Mouse (Mus musculus): ENCODE measurements around the gene Zfp865.
"Not testable (repeated sequence)": the region's sequence is repeated elsewhere in the genome, so short reads cannot be mapped to it uniquely, and the experiment has no call there.

Zfp865 gene

GRCm38 (mm10) chr7:5020000-5020681 lies at the start of gene Zfp865, which contains the start of gene Ccdc106:
Gene Zfp865, plus strand, starts transcription at chr7:5020376.
Gene Ccdc106, plus strand, starts transcription at chr7:5020553.
- peak; percentile 98 to 99 for DNase-seq (ENCODE audit: low spot score in 2 of 2)

DNA sequence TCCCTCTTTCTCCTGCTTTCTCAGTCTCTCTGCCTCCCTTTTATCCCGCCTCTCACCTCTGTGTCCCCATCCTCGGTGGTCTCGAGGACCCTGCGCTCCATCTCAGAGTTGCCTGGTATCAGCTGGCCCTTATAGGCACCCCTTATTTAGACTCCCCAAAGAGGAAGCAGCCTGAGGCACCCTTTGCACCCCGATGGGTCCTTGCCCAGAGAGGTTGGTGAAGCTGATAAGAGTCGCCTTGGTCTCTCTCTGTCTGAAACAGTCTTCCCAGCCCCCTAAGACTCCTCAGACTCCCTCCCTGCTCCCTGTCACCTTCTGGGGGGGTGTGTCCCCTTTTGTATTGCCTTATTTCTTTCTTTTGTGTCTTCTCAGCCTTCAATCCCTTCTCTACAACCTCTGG lies 49.1 kb upstream of the Zfp865 start, which contains the start of gene Sbk3:
Sbk3 (minus strand) TSS at position 101 of the 400 bp plus-strand sequence.
- DNase-seq (ENCODE audit: low spot score in 2 of 2): no peak

GRCm38 (mm10) chr7:4971710-4972109 lies 48.5 kb upstream of the Zfp865 start:
- DNase-seq (ENCODE audit: low spot score in 2 of 2): no peak

GRCm38 (mm10) chr7:4972321-4973047 lies 47.7 kb upstream of the Zfp865 start:
- no peak for DNase-seq (ENCODE audit: low spot score in 2 of 2)

GRCm38 (mm10) chr7:4975455-4975854 lies 44.7 kb upstream of the Zfp865 start:
- no peak for DNase-seq (ENCODE audit: low spot score in 2 of 2)

DNA sequence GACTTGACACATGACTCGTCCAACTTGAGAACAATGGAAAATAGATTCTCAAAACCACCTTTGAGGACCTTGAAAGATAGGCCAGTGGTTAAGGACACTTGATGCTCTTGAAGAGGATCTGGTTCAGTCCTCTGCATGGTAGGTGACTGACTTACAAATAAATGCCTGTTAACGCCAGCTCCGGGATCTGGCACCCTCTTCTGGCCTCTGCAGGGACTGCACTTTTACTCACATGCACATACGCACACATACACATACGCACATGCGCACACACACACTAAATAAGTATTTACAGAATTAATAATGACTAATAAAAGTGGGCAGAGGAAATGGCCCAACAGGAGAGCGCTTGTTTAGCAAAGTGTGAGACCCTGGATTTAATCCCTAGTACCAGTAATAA lies 43.3 kb upstream of the Zfp865 start:
- DNase-seq (ENCODE audit: low spot score in 2 of 2): no peak

DNA sequence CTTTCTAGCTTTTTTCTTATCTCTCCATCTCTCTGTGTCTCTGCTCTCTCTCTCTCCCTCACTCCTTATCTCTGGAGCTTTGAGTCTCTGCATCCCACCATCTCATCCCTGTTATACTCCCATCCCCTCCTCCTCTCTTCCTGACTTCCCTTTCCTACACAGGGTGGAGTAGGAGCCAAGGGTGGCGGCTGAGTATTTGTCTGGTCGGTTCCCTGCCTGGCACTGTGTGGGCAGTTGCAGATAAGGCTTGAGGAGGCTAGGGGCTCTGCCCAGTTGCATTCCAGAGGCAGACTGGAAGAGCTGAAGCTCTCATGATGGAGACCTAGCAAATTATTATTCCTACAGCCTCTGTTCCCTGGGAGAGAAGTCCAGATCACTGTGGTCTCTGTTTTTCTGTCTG lies 31.9 kb upstream of the Zfp865 start:
- no peak for DNase-seq (ENCODE audit: low spot score in 2 of 2)

- DNase-seq (ENCODE audit: low spot score in 2 of 2): no peak
These were observed 26.7 kb upstream of the Zfp865 start for GRCm38 (mm10) chr7:4993347-4993998.

DNA sequence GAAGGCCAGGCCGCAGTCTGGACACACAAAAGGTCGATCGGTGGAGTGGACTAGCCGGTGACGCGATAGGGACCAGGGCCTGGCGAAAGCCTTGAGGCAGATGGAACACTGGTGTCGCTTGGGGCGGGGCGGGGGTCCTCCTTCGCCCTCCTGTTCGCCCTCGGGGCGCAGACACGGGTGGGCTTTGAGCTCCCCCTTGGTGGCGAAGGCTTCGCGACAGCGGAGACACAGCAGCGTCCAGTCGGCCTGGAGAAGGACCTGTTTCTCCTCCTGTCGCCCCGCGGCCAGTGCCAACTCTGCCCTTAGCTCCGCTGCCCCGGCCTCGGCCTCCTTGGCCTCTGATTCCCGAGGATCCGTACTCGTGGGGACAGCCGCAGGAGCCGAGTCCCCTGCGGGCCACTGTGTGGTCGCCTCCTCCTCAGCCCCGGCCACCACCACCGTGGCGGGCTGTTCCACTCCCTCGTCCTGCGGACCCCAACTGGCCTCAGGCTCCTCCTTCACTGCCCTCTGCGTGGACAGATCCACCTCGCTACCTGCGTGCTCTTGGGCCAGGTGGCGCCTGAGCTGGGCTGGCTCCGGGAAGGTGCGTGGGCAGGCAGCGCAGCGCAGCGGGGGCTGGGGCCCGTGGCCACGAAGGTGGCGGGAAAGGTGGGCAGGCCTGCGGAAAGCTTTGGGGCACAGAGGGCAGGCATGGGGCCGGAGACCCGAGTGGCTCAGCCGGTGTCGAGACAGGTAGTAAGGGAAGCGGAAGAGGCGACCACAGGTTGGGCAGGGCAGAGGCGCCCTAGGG lies 26.0 kb upstream of the Zfp865 start:
- DNase-seq (ENCODE audit: low spot score in 2 of 2): no peak

DNA sequence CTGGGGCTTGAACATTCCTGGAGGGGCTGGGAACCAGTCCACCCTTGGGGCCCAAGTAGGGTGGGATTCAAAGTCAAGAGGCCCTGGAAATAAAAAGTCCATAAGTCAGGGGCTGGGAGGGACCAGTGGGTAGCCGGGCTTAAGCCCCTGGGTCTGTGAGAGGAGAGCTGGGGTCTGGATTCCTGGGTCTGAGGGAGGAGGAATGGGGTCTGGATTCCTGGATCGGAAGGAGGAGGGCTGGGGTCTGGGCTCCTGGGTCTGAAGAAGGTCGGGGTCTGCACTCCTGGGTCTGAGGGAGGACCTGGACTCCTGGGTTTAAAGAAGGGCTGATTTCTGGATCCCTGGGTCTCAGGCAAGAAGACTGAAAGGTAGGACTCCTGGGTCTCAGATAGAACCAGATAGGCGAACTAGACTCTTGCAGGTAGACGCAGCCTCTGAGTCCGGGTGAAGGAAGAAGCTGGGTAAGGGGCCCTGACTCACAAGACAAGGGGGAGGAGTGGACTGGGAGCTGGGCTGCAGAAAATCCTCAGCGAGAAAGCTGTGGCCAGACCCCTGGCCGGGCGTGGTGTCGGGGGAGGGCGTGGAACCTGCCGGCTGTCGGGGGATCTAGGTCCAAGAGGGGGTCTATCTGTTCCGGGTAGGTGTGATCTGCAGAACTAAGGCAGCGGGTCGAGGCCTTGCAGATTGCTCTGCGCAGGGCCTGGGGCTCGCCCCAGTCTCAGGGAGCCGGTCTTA lies 24.7 kb upstream of the Zfp865 start:
- DNase-seq (ENCODE audit: low spot score in 2 of 2): no peak

GRCm38 (mm10) chr7:4996003-4996895 lies 23.9 kb upstream of the Zfp865 start, which contains the start of gene Zfp579:
Gene Zfp579, minus strand, starts transcription at chr7:4996158.
- peak; percentile 83 to 89 for DNase-seq (ENCODE audit: low spot score in 2 of 2)

- DNase-seq (ENCODE audit: low spot score in 2 of 2): no peak
These were observed 23.2 kb upstream of the Zfp865 start for GRCm38 (mm10) chr7:4996934-4997333.

DNA sequence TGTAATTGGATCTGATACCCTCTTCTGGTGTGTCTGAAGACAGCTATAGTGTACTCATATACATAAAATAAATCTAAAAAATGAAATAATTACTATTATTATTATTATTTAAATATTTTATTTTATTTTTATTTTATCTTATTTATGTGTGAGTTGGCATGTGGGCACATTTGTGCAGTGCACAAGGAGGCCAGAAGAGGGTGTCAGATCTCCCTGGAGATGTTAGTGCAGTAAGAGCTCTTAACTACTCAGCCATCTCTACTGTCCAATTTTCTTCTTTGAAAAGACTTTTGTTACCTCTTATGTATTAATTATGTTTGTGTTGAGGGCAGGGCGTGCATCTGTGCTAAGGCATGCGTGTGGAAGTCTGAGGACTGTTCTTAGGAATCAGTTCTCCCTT lies 20.3 kb upstream of the Zfp865 start:
- DNase-seq (ENCODE audit: low spot score in 2 of 2): no peak

DNA sequence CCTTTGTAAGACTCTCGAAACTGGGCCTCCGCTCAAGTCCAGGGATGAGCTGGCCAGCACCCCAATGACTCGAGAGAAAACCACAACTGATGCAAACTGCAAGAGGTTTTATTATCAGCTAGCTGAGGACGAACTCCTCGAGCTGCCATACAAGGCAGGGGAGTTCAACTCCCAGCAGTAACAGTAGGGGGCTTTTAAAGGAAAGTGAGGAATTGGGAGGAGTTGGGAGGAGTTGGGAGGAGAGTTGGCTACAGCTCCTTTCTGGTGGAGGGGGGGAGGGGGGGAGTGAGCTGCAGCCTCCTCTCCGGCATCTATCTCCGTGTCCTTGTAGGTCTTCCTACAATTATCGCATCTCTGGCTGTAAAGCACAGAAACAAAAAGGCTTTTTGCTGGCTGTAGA lies 17.3 kb upstream of the Zfp865 start:
- not testable (repeated sequence) for DNase-seq (ENCODE audit: low spot score in 2 of 2)

DNA sequence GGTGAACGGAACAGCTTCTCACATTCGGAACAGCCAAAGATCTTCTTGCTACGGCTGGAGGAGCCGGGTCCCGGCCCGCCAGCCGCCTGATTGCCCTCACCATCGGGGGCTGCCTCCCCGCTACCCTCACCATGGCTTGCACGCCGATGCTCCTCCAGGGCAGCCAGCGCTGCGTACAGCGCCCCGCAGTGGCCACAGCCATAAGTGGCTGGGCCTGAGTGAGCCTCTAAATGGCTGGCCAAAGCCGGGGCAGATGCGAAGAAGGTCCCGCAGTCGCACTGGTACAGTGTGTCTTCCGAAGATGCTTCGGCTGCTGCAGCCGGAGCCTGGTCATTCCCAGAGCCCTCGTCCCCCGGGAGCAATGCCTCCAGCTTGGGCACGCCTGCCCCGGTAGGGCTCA lies 11.9 kb upstream of the Zfp865 start:
- no peak for DNase-seq (ENCODE audit: low spot score in 2 of 2)

DNA sequence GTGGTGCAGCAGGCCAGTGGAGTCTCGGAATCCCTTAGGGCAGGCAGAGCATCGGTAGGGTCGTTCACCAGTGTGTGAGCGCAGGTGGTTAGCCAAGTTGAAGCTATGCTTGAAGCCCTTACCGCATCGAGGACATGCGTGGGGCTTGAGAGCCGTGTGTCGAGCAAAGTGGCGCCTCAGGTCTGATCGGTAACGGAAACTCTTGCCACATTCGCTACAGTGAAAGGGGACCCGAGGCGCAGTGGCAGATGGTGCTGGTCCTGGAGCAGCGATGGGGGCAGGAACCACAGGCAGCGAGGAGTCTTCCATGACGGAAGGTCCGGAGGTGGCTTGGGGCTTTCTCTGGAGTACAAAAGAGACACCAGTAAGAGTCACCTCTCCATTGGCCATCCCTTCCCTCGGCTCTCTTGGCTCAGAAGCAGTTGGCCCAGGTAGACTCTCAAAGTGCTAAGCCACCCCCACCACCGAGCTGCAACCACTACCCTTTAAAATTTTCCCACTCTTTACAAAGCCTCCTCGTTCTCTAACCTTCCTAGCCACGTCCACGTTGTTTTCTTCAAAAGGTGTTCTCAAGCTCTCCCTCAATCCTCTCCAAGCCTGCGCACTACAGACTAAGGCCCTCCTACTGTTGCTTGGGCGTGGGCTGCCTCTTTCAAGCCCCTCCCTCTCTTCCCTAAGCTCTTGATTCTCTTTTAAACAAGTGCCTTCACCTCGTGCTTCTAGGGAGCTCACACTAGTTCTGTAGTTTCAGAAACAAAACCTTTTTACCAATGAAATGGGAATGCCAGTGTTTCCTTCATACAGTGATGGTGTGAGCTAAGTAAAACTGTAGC lies 7.3 kb upstream of the Zfp865 start:
- no peak for DNase-seq (ENCODE audit: low spot score in 2 of 2)

- peak; percentile 96 for DNase-seq (ENCODE audit: low spot score in 2 of 2)
These were observed 5.7 kb upstream of the Zfp865 start, which contains the start of the genes Zfp524 and Fiz1 for GRCm38 (mm10) chr7:5014251-5015117. Gene Zfp524, plus strand, starts transcription at chr7:5014415. Gene Fiz1, minus strand, starts transcription at chr7:5014697.

All from frontal cortex, postnatal 14 days (tissue).